8 mouse cellular contexts compared by ENCODE assay signal in the genomic region with DNA sequence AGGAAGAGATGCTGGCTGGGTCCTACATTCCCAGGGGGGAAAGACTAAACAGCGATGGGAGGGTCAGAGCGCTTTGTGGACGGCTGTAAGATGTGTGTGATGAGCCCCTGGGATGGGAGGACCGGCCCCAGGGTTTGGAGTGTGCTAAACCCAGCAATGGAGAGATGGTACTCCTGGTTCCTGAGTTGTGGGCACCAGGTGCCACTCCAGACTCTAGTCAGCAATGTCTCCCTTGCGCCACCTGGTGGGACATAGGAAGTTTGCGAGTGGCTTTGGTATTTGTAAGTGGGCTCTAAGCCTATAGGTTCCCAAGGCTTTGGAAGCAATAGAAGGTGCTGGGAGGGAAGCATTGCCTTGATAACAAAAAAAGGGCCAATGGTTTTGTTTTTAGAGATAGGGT. TPM values are rescaled to one million over a fixed set of nuclear protein-coding genes. Genes with fewer than 3 reads are reported as not detected.
DNase-seq lines count a peak whose midpoint lies in the region; ATAC-seq lines count a peak whose summit lies in the region.

No protein-coding gene starts in this region.

- peak; percentile 39 for ATAC-seq in inflammation-experienced regulatory T-cells, adult 6 months

- intact Hi-C loops in gastrocnemius, postnatal 14 days (cut with DNase I; ENCODE audit: low total_unique reads): loop anchor here (2.0 kb wide), 1 partner anchor 127 kb away; no protein-coding TSS in a partner anchor
- intact Hi-C loops in left cerebral cortex, postnatal 14 days (cut with DNase I): no loop called here

- peak; percentile 73 to 81 for DNase-seq in adrenal gland, adult 18-20 months (ENCODE audit: low spot score in 2 of 2)
- DNase-seq in embryo, embryonic 10 days (ENCODE audit: low spot score): peak; percentile 96
- DNase-seq in gastrocnemius, postnatal 14 days: peak; percentile 76
- DNase-seq in left cerebral cortex, postnatal 14 days (ENCODE audit: low spot score in 2 of 2): peak; percentile 92 to 96
- peak; percentile 92 for DNase-seq in mesoderm, embryonic 11.5 days (ENCODE audit: low read depth, low spot score)
- DNase-seq in right cerebral cortex, postnatal 25 days: peak; percentile 83
- DNase-seq in urinary bladder, postnatal 4 days (ENCODE audit: low spot score in 2 of 2): peak; percentile 62 to 86

RNA-seq across cellular contexts. Expression of a gene that starts 0.9 kb away (rescaled TPM):
- 10 to 100 TPM in 1 of 2 experiments, 1 to 10 TPM in 1; 7.9 to 14.5 TPM for total RNA-seq in adrenal gland, adult 18-20 months (2021)
- total RNA-seq in gastrocnemius, postnatal 14 days (2021): 10 to 100 TPM; 27.8 to 37.9 TPM
- 1 to 10 TPM in 2 of 3 experiments, under 1 TPM in 1; 0.48 to 3.3 (median 2.7) TPM for polyA plus RNA-seq in inflammation-experienced regulatory T-cells, adult 6 months (2017; shearing (Covaris generic))
- total RNA-seq in left cerebral cortex, postnatal 14 days (2021): 10 to 100 TPM; 23.5 to 27.0 TPM

RNA-seq across cellular contexts. Expression of a gene that starts 11.0 kb away (rescaled TPM):
- 100 to 1,000 TPM; 141 to 148 TPM for total RNA-seq in adrenal gland, adult 18-20 months (2021)
- 10 to 100 TPM; 42.4 to 52.2 TPM for total RNA-seq in gastrocnemius, postnatal 14 days (2021)
- polyA plus RNA-seq in inflammation-experienced regulatory T-cells, adult 6 months (2017; shearing (Covaris generic)): 100 to 1,000 TPM in 1 of 3 experiments, 10 to 100 TPM in 2; 77.7 to 112 (median 94.3) TPM
- 100 to 1,000 TPM in 1 of 2 experiments, 10 to 100 TPM in 1; 96.9 to 107 TPM for total RNA-seq in left cerebral cortex, postnatal 14 days (2021)

RNA-seq across cellular contexts. Expression of a gene that starts 13.0 kb away (rescaled TPM):
- under 1 TPM; 0.23 to 0.35 TPM for total RNA-seq in adrenal gland, adult 18-20 months (2021)
- total RNA-seq in gastrocnemius, postnatal 14 days (2021): under 1 TPM; 0.21 to 0.22 TPM
- 1 to 10 TPM; 1.6 to 2.5 (median 1.8) TPM for polyA plus RNA-seq in inflammation-experienced regulatory T-cells, adult 6 months (2017; shearing (Covaris generic))
- total RNA-seq in left cerebral cortex, postnatal 14 days (2021): 1 to 10 TPM in 1 of 2 experiments, under 1 TPM in 1; 0.42 to 1.0 TPM

RNA-seq across cellular contexts. Expression of a gene that starts 13.1 kb away (rescaled TPM):
- total RNA-seq in adrenal gland, adult 18-20 months (2021): 10 to 100 TPM; 57.1 to 61.9 TPM
- 10 to 100 TPM; 19.5 to 20.7 TPM for total RNA-seq in gastrocnemius, postnatal 14 days (2021)
- 10 to 100 TPM; 63.7 to 86.1 (median 85.1) TPM for polyA plus RNA-seq in inflammation-experienced regulatory T-cells, adult 6 months (2017; shearing (Covaris generic))
- 10 to 100 TPM; 63.4 to 66.7 TPM for total RNA-seq in left cerebral cortex, postnatal 14 days (2021)

RNA-seq across cellular contexts. Expression of a gene that starts 29.9 kb away (rescaled TPM):
- total RNA-seq in adrenal gland, adult 18-20 months (2021): 100 to 1,000 TPM; 108 to 123 TPM
- total RNA-seq in gastrocnemius, postnatal 14 days (2021): 10 to 100 TPM; 74.0 to 85.6 TPM
- 100 to 1,000 TPM; 271 to 458 (median 303) TPM for polyA plus RNA-seq in inflammation-experienced regulatory T-cells, adult 6 months (2017; shearing (Covaris generic))
- total RNA-seq in left cerebral cortex, postnatal 14 days (2021): 10 to 100 TPM; 74.5 to 86.3 TPM

Comparison
In these comparisons a context has a peak if more than half of its experiments do, and no peak if none do; other contexts are left out.
1. Peak in every context shown above with its lines: DNase-seq and ATAC-seq.